Mouse (Mus musculus): Measurements from ENCODE around the gene Ppp3ca.
"Not testable (repeated sequence)": the region's sequence is repeated elsewhere in the genome, so short reads cannot be mapped to it uniquely, and the experiment has no call there.

Ppp3ca gene

DNA sequence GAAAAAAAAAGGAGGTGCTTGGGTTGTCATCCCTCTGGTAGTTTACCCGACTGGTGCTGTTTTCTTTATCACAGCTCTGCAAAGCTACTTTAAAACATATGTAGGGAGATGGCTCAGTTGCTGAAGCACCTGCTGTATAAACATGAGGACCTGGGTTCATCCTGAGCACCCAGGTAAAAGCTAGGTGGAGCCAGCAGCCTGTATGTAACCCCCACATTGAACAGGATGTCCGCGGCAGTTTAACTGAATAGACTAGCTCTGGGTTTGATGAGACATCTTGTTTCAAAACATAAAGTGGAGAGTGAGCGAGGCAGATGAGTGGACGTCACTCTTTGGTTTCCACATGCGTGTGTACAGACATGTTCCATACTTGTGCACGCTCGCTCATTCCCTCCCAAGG is 16.5 kb downstream of the Ppp3ca start:
- peak; percentile 46 for DNase-seq (ENCODE audit: low read depth)

DNA sequence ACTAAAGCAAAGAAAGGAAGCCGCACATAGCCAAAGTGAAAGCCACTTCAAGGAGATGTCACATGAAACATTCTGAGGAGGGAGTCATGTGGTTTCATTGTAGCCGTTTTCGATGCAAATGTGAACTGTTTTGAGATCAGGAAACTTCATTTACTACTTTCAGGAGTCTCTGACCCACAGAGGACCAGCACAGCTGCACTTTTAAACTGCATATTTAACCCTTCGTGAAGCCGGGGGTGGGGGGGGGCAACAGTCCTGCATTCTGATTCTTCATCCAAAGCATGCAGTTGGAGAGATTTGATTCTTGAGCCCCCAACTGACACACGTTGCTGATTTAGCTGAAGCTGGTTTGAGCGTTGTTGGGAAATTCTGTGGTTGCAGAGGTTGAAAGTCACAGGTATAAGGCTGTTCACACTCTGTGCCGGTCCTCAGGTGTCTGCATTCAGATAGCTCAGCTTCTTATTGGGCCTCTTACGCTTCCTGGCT is 18.2 kb downstream of the Ppp3ca start:
- DNase-seq (ENCODE audit: low read depth) = peak; percentile 84

DNA sequence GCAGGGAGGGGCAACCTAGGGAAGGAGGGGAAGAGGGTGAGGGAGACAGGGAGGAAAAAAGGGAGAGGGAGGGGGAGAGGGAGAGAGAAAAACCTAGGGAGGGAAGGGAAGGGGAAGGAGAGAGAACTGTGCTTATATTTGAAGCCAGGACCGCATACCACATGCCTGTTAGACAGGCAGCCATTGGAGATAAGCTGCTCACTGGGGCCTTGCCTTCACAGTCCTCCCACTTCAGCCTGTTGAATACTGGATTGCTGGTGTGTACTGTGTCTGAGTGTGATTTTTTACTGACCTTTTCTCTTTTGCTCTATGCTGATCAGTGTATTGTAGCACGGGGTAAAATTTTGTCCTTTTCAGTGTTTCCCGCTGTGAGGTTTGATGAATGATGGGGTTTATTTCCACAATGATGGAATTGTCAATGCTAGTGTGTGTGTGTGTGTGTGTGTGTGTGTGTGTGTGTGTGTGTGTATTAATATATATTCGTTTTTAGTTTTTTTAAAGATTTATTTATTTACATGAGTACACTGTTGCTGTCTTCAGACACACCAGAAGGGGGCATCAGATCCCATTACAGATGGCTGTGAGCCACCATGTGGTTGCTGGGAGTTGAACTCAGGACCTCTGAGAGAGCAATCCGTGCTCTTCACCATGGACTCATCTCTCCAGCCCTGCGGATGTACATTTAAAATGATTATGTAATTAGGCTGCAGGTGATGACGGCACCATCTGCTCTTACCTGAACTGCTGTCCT is 20.0 kb downstream of the Ppp3ca start:
- no peak for DNase-seq (ENCODE audit: low read depth)

DNA sequence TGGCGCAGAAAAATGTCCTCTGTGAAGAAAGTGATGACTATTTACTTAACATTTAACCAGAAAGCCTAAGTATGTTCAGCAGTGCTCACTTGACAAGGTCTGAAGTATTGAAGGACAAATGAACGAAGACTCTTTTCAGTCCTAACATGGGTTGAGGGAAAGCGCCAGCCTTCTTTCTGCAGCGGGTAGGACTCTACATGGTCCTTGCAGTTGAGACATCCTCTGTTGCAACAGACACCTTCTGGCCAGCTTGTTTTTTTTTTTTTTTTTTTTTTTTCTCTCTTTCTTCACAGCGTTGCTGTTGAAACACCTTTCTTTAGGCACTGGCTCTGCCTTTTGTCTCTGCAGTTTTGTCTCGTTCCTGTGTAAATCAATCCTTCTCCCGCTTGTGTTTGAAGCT is 22.1 kb downstream of the Ppp3ca start:
- no peak for DNase-seq (ENCODE audit: low read depth)

DNA sequence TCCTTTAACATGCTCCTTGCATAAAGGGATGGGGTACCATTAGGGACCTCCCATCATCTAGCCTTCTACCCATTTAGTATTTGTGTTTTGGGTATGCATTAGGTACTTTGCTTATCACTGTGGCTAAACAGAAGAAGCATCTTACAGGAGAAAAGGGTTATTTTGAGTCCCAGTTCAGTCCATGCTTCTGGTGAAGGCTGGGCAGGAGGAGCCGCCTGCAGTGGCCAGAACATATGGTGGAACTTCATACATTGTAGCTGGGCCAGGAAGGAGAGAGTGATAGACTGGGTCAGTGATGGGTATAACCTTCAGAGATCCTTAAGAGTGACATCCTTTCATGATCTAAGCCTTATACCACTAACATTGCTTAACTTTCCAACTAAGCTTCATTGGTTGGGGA is 23.6 kb downstream of the Ppp3ca start:
- no peak for DNase-seq (ENCODE audit: low read depth)

- DNase-seq (ENCODE audit: low read depth) = peak; percentile 38
These were observed 27.8 kb downstream of the Ppp3ca start for GRCm38 (mm10) chr3:136697626-136698191.

DNA sequence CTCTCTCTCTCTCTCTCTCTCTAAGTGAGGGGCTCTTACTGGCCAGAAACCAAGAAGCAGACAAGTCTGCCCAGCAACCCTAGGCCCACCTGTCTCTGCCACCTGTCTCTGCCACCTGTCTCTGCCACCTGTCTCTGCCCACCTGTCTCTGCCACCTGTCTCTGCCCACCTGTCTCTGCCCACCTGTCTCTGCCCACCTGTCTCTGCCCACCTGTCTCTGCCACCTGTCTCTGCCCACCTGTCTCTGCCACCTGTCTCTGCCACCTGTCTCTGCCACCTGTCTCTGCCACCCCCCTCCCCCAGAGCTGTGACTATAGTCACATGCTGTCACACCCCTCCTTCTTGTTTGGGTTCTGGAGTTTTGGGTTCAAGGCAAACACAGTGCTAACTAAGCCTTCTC is 29.8 kb downstream of the Ppp3ca start:
- DNase-seq (ENCODE audit: low read depth) = not testable (repeated sequence)

GRCm38 (mm10) chr3:136700447-136701009 is 30.6 kb downstream of the Ppp3ca start:
- DNase-seq (ENCODE audit: low read depth) = no peak

DNA sequence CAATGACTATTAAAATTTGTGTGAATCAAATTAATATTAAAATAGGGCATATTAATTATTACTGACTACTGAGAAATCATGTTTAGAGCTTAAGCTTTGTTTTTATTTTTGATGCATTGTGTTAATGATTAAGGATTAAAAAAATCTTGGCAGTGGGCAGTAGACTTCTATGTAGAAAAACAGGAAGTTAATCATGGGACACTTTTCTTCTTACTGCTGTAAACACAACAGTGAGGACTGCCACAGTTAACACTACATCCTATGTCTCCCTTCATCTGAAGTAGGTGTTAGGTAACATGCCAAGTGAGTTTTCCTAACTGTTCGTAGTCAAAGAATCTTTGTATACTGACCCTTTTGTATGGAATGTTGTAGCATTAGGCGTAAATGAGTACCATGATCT is 32.9 kb downstream of the Ppp3ca start:
- DNase-seq (ENCODE audit: low read depth) = no peak

- DNase-seq (ENCODE audit: low read depth) = no peak
These were observed 34.8 kb downstream of the Ppp3ca start for GRCm38 (mm10) chr3:136704515-136705247.

DNA sequence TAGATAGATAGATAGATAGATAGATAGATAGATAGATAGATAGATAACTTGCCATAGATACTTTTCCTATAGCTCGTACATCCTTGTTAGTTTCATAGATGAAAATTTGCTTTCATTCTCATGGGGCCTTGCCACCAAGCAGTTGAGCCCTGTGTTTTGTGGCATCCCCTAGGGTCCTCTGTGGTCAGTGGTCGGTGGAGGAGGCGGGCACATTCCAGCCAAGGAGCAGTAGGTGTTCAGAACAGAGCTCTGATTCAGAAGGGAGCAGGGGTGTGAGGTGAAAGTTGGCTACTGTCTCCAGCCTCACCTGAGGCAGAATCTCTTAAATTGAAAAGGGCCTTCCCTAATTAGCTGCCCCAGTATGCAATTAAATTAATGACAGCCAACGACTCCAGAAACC is 36.1 kb downstream of the Ppp3ca start:
- DNase-seq (ENCODE audit: low read depth) = no peak

DNA sequence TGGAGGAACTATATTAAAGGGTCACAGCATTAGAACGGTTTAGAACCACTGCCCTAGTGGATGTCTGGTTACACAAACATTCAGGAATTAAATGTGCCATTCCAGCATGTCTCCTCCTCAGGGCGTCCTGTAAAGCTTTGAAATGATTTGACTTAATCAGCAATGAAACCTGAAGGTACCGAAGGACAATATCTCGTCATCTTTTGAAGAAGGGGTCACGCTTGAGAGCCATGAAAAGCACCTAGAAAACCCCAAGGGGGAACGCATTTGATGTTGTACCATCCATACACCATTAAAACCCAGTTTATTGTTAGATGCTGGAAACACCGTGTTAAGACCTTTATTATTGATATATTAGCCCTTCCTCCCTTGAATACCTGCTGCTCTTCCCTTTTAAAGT is 36.8 kb downstream of the Ppp3ca start:
- no peak for DNase-seq (ENCODE audit: low read depth)

DNA sequence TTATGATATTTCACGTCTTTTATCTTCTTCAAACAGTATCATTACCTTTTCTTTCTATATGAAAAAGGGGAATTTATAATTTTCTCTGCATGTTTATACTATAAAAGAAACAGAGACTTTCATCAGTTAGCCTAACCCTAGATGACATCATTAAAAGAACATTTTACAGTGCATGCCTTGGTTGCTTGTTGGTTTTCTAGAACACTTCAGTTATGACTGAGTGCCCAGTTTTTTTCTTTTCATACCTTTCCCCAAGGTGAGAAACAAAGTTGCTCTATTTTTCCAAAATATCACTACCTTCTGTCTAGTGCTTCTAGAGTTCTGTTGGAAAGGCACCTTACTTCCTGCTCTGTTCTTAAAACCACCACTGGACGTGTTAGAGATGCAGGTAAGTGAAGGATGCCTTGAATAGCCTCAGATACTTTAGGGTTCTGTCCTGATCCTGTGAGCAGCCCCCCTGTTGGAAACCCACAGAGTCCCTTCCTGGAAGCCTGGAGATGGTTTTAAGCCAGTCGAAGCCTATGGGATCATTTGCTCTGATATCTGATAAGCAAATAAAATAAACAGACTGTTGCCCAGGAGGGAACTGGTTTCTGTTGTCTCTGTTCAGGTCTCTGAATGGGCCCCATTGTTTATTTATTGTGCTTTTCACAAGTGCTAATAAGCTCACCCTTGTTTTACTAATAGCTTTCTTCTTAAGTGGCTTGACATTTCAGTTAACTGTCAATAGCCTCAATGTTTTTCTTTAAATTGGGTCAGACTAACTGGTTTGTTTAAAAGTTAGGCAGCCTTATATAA is 37.5 kb downstream of the Ppp3ca start:
- no peak for DNase-seq (ENCODE audit: low read depth)

GRCm38 (mm10) chr3:136708230-136708629 is 38.3 kb downstream of the Ppp3ca start:
- DNase-seq (ENCODE audit: low read depth) = no peak

DNA sequence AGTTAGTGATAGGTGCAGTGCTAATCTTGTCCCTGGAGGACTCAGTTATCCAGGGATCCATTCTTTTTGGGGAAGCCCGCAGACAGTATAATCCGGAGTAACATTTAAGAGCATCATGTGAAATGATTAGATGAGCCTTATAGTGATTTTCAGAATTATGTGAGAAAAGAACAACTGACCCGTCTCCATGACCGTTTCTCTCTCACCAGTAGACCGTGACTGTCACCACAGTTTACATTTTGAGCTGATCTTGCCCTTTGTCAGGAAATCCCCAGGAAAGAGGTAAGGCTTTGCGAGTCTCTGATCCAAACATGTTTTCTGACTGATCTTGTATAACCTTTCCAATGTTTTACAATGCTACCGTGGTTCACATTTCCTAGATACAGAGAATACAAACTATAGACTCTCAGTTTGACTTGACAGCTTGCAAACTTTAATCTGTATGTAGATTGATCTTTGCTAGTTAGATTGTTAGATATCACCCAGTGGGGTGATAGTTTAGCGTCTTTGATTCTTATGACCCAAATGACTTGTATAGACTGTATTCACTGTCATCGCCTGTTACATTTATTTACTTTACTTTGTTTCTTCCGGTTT is 40.5 kb downstream of the Ppp3ca start:
- DNase-seq (ENCODE audit: low read depth) = no peak

- DNase-seq (ENCODE audit: low read depth) = no peak
These were observed 44.5 kb downstream of the Ppp3ca start for GRCm38 (mm10) chr3:136714307-136715039.

DNA sequence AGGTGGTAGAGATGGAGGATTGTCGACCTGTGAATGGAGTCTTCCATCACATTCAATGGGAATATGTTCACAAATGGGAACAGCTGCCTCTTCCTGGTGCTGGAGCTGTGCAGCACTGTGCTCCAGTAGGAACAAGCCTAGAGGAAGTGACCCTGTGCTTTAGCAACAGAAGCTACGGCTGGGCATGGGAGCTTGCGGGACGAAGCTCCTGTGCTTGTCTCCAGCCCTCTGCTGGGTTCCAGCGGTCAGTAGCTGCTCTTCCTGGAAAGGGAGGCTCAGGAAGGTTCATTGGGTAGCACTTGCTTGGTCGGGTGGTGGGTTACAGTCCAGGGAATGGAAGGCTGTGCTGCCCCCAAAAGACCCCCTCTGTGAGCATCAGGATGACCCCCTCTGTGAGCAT is 46.3 kb downstream of the Ppp3ca start:
- DNase-seq (ENCODE audit: low read depth) = no peak

GRCm38 (mm10) chr3:136718412-136718811 is 48.5 kb downstream of the Ppp3ca start:
- no peak for DNase-seq (ENCODE audit: low read depth)

DNA sequence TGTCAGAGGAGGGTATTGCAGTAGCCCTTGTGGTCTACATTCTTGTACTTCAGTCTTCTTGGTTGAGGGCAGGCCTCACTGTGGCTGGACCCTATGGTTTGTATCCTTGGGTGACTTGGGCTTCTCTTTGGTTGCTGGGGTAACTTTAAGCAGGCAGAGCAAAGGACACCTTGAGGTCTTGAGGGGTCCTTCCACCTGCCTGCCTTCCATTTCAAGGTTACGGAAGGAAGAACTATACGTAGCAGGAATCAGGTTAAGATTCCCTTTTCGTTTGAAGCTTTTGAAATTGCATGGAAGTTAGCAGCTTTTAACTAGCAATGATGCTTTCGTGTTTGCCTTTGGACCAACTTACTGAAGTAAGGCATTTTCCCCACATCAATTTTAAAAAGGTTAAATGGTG is 51.3 kb downstream of the Ppp3ca start:
- no peak for DNase-seq (ENCODE audit: low read depth)

DNA sequence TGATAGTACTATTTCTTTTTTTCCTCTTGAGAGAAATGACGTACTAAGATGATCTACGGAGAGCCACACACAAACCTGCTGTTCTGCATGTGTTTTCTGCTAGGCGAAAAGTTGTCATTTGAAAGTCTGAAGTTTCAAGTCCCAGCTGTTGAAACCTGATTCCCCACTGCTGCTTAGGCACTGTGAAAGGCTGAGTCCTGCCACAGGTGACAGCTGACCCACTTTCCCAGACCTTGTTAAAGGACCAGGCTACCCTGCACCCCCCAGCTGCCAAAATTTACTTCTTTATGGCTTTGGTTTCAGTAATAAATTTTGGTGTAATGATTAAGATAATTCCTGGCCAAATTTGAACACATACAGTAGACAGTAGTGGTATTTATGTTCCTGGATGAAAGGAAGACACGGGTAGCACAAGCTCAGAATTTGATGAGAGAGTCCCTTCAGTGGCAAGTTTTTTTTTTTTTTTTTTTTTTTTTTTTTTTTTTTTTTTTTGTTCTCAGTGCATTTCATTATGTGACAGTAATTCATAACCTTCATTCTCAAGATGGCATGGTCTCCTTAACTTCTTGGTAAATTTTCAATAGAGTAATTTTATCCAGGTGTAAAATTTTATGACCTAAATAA is 52.0 kb downstream of the Ppp3ca start:
- DNase-seq (ENCODE audit: low read depth) = no peak
